Mouse (Mus musculus) embryonic fibroblast, embryonic 13.5 days (primary cell): ENCODE measurements around the gene Cetn3. TPM values are rescaled to one million over a fixed set of nuclear protein-coding genes. Genes with fewer than 3 reads are reported as not detected.

Experiments used
- H3K27ac ChIP-seq: 2 replicates; pipeline ENCODE4 v1.5.1; 2012; ENCODE audit warnings: low read length, control low read depth, inconsistent platforms; ENCODE audit not compliant: insufficient read depth
- H3K4me1 ChIP-seq: 2 replicates; pipeline ENCODE4 v1.6.1; 2011; ENCODE audit warnings: low read length; ENCODE audit not compliant: control insufficient read depth, insufficient read depth
- H3K4me3 ChIP-seq: 2 replicates; pipeline ENCODE4 v1.5.1; 2011; ENCODE audit warnings: mild to moderate bottlenecking, control low read depth, low read length; ENCODE audit not compliant: insufficient read depth
- CTCF ChIP-seq: IDR thresholded peaks from 2 replicates; pipeline ENCODE4 v1.5.1; 2011; ENCODE audit warnings: mild to moderate bottlenecking, control low read depth, low read length, moderate library complexity, borderline replicate concordance; ENCODE audit not compliant: insufficient read depth
- POLR2A ChIP-seq: IDR thresholded peaks from 2 replicates; pipeline ENCODE4 v1.6.1; 2011; ENCODE audit warnings: low read depth, mild to moderate bottlenecking, control low read depth, low read length, moderate library complexity
- polyA plus RNA-seq: library from polyadenylated mRNA; stranded (reverse); fragments of >200 nt; gene quantifications from 2 replicates; pipeline ENCODE4 v1.2.4, GENCODE M21; 2011; ENCODE audit warnings: low read depth; ENCODE audit not compliant: missing spikeins, insufficient read length

Gene Cetn3
- 134 and 135 TPM in 2 replicates for polyA plus RNA-seq

GRCm38 (mm10) chr13:81782971-81783404, at the start of gene Cetn3:
Gene Cetn3, plus strand, starts transcription at chr13:81783077.
- peak within 1 kb of the TSS; percentile 73 for H3K4me3 ChIP-seq
- TF ChIP-seq POLR2A (peak; percentile 61), CTCF (no peak)
- peak within 1 kb of the TSS; percentile 91 for H3K27ac ChIP-seq
- H3K4me1 ChIP-seq = peaks cover 3% of the 10 kb centered on the region; the same call in 1 of the 2 replicates

GRCm38 (mm10) chr13:81736606-81737005, 46.3 kb upstream of the Cetn3 start:
- TF ChIP-seq POLR2A (no peak), CTCF (no peak)
- Histone ChIP-seq H3K4me3 (no peak overlapping the region), H3K27ac (no peak overlapping the region), H3K4me1 (no peaks in the 10 kb centered on the region)

GRCm38 (mm10) chr13:81740898-81741297, 42.0 kb upstream of the Cetn3 start:
- H3K4me3 ChIP-seq = no peak overlapping the region
- TF ChIP-seq POLR2A = no peak
- no peak for TF ChIP-seq CTCF
- H3K27ac ChIP-seq = no peak overlapping the region
- no peaks in the 10 kb centered on the region for H3K4me1 ChIP-seq

GRCm38 (mm10) chr13:81743391-81744091, 39.3 kb upstream of the Cetn3 start:
- no peak for TF ChIP-seq POLR2A
- TF ChIP-seq CTCF = no peak
- Histone ChIP-seq H3K4me1 (no peaks in the 10 kb centered on the region), H3K27ac (no peak overlapping the region), H3K4me3 (no peak overlapping the region)

GRCm38 (mm10) chr13:81744092-81744396, 38.8 kb upstream of the Cetn3 start:
- H3K4me1 ChIP-seq = no peaks in the 10 kb centered on the region
- H3K4me3 ChIP-seq = no peak overlapping the region
- TF ChIP-seq POLR2A (no peak), CTCF (no peak)
- no peak overlapping the region for H3K27ac ChIP-seq

GRCm38 (mm10) chr13:81754878-81755277, 28.0 kb upstream of the Cetn3 start:
- Histone ChIP-seq H3K4me1 (no peaks in the 10 kb centered on the region), H3K27ac (no peak overlapping the region), H3K4me3 (no peak overlapping the region)
- TF ChIP-seq CTCF = no peak
- no peak for TF ChIP-seq POLR2A

GRCm38 (mm10) chr13:81755324-81755723, 27.6 kb upstream of the Cetn3 start:
- Histone ChIP-seq H3K27ac (no peak overlapping the region), H3K4me1 (no peaks in the 10 kb centered on the region), H3K4me3 (no peak overlapping the region)
- TF ChIP-seq POLR2A = no peak
- TF ChIP-seq CTCF = no peak

GRCm38 (mm10) chr13:81757058-81757660, 25.7 kb upstream of the Cetn3 start:
- Histone ChIP-seq H3K4me3 (no peak overlapping the region), H3K27ac (no peak overlapping the region), H3K4me1 (no peaks in the 10 kb centered on the region)
- TF ChIP-seq POLR2A = no peak

GRCm38 (mm10) chr13:81760379-81760778, 22.5 kb upstream of the Cetn3 start:
- no peak for TF ChIP-seq POLR2A
- TF ChIP-seq CTCF = no peak
- H3K27ac ChIP-seq = no peak overlapping the region

GRCm38 (mm10) chr13:81761566-81762186, 21.2 kb upstream of the Cetn3 start:
- Histone ChIP-seq H3K4me1 (no peaks in the 10 kb centered on the region), H3K27ac (no peak overlapping the region), H3K4me3 (no peak overlapping the region)
- TF ChIP-seq POLR2A (no peak), CTCF (no peak)

More at GRCm38 (mm10) chr13:81760379-81760778, 22.5 kb upstream of the Cetn3 start:
- Histone ChIP-seq H3K4me3 (no peak overlapping the region), H3K4me1 (no peaks in the 10 kb centered on the region)
